Mouse (Mus musculus): Measurements from ENCODE around the gene Zfp617. TPM values are rescaled to one million over a fixed set of nuclear protein-coding genes. Genes with fewer than 3 reads are reported as not detected.

Zfp617 gene
- total and polyA plus RNA-seq, 2 experiments from 2014 or later, result 18.3 to 20.2 TPM

DNA sequence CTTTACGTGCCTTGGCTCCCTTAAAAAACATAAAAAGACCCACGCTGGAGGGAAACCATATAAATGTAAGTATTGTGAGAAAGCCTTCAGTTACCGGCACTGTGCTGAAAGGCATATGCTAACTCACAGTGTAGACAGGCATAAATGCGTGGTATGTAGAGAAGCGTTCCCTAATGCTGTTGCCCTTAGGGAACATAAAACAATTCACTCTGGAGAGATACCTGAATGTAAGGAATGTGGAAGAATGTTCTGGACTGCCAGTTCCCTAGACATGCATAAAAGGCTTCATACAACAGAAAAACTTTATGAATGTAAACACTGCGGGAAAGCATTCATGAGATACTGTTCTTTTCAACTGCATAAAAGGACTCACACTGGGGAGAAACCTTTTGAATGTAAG, 59.7 kb downstream of the Zfp617 start:
- Histone ChIP-seq H3K9me3 (replicated peaks; ENCODE audit: control insufficient read depth, low read length) (no peaks in the 10 kb centered on the region), H3K27me3 (ENCODE audit: control insufficient read depth, insufficient read depth, low read length) (no peaks in the 10 kb centered on the region), H3K9ac (replicated peaks; ENCODE audit: low read depth, low read length) (no peak overlapping the region), H3K4me3 (ENCODE audit: low read depth, low read length) (no peak overlapping the region), H3K27ac (ENCODE audit: low read depth) (no peak overlapping the region), H3K36me3 (replicated peaks; ENCODE audit: control insufficient read depth, insufficient read depth, low read length) (peaks cover 42% of the 10 kb centered on the region), H3K4me1 (ENCODE audit: control insufficient read depth, insufficient read depth) (0 out of 2 replicates have a peak, but pooled peaks cover 5% of the 10 kb centered on the region), H3K4me2 (ENCODE audit: low read depth, low read length) (no peak overlapping the region)
- ATAC-seq (ENCODE audit: insufficient read depth, low read depth) (no peak), DNase-seq (ENCODE audit: low spot score) (no peak)
- WGBS, result 75% methylated on average over 6 of the region's 6 CpGs
- TF ChIP-seq CTCF (IDR thresholded peaks at IDR 0.05; ENCODE audit: low read depth) (no peak), EP300 (IDR thresholded peaks at IDR 0.05; ENCODE audit: low read depth) (no peak)

- H3K4me1 ChIP-seq (ENCODE audit: control insufficient read depth, insufficient read depth), result no peaks in the 10 kb centered on the region
- no peaks in the 10 kb centered on the region for H3K27me3 ChIP-seq (ENCODE audit: control insufficient read depth, insufficient read depth, low read length)
- no peak for DNase-seq (ENCODE audit: low spot score)
- 88% methylated on average over 6 of the region's 6 CpGs for WGBS
- H3K36me3 ChIP-seq (replicated peaks; ENCODE audit: control insufficient read depth, insufficient read depth, low read length), result peaks cover 42% of the 10 kb centered on the region
- no peak for ATAC-seq (ENCODE audit: insufficient read depth, low read depth)
- no peak overlapping the region for H3K27ac ChIP-seq (ENCODE audit: low read depth)
- no peak overlapping the region for H3K4me2 ChIP-seq (ENCODE audit: low read depth, low read length)
- H3K4me3 ChIP-seq (ENCODE audit: low read depth, low read length), result no peak overlapping the region
- TF ChIP-seq EP300 (IDR thresholded peaks at IDR 0.05; ENCODE audit: low read depth), result no peak
- TF ChIP-seq CTCF (IDR thresholded peaks at IDR 0.05; ENCODE audit: low read depth), result no peak
- no peak overlapping the region for H3K9ac ChIP-seq (replicated peaks; ENCODE audit: low read depth, low read length)
- no peaks in the 10 kb centered on the region for H3K9me3 ChIP-seq (replicated peaks; ENCODE audit: control insufficient read depth, low read length)
Observed at GRCm38 (mm10) chr8:71968636-71969035, 60.2 kb downstream of the Zfp617 start.

DNA sequence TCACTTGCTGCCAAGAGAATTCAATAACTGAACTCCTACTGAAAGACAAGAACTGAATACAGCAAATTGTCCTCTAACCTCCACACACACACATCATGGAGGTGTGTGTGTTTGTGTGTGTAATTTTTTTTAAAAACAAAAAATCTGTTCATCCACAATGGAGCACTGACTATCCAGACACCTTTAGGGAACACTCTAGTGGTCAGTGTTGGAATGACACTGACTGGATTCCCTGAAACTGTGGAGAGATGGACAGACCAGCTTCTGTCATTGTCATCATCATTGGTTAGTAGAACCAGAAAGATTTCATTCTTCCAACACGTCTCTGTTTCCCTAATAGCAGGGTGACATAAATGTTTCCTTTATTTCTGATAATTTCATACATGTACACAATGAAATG, 63.5 kb downstream of the Zfp617 start:
- Histone ChIP-seq H3K9ac (replicated peaks; ENCODE audit: low read depth, low read length) (no peak overlapping the region), H3K27me3 (ENCODE audit: control insufficient read depth, insufficient read depth, low read length) (no peaks in the 10 kb centered on the region), H3K27ac (ENCODE audit: low read depth) (no peak overlapping the region), H3K4me1 (ENCODE audit: control insufficient read depth, insufficient read depth) (no peaks in the 10 kb centered on the region), H3K36me3 (replicated peaks; ENCODE audit: control insufficient read depth, insufficient read depth, low read length) (peaks cover 28% of the 10 kb centered on the region), H3K4me2 (ENCODE audit: low read depth, low read length) (no peak overlapping the region), H3K4me3 (ENCODE audit: low read depth, low read length) (no peak overlapping the region), H3K9me3 (replicated peaks; ENCODE audit: control insufficient read depth, low read length) (no peaks in the 10 kb centered on the region)
- 53% methylated on average over 1 of the region's 1 CpGs for WGBS
- TF ChIP-seq EP300 (IDR thresholded peaks at IDR 0.05; ENCODE audit: low read depth), result no peak
- TF ChIP-seq CTCF (IDR thresholded peaks at IDR 0.05; ENCODE audit: low read depth), result peak; percentile 62
- ATAC-seq (ENCODE audit: insufficient read depth, low read depth) (no peak), DNase-seq (ENCODE audit: low spot score) (no peak)

GRCm38 (mm10) chr8:71974211-71974610, 65.8 kb downstream of the Zfp617 start:
- H3K27ac ChIP-seq (ENCODE audit: low read depth), result no peak overlapping the region
- no peaks in the 10 kb centered on the region for H3K4me1 ChIP-seq (ENCODE audit: control insufficient read depth, insufficient read depth)
- DNase-seq (ENCODE audit: low spot score) (no peak), ATAC-seq (ENCODE audit: insufficient read depth, low read depth) (no peak)
- no peak overlapping the region for H3K4me2 ChIP-seq (ENCODE audit: low read depth, low read length)
- no peaks in the 10 kb centered on the region for H3K9me3 ChIP-seq (replicated peaks; ENCODE audit: control insufficient read depth, low read length)
- H3K4me3 ChIP-seq (ENCODE audit: low read depth, low read length), result no peak overlapping the region
- TF ChIP-seq EP300 (IDR thresholded peaks at IDR 0.05; ENCODE audit: low read depth) (no peak), CTCF (IDR thresholded peaks at IDR 0.05; ENCODE audit: low read depth) (no peak)
- no peaks in the 10 kb centered on the region for H3K27me3 ChIP-seq (ENCODE audit: control insufficient read depth, insufficient read depth, low read length)
- no peak overlapping the region for H3K9ac ChIP-seq (replicated peaks; ENCODE audit: low read depth, low read length)
- peaks cover 5% of the 10 kb centered on the region for H3K36me3 ChIP-seq (replicated peaks; ENCODE audit: control insufficient read depth, insufficient read depth, low read length)
- WGBS, result 72% methylated on average over 3 of the region's 3 CpGs

GRCm38 (mm10) chr8:71981032-71981431, 72.6 kb downstream of the Zfp617 start:
- 43% methylated on average over 2 of the region's 2 CpGs for WGBS

GRCm38 (mm10) chr8:71981456-71981855, 73.0 kb downstream of the Zfp617 start:
- Histone ChIP-seq H3K27ac (ENCODE audit: low read depth) (no peak overlapping the region), H3K4me3 (ENCODE audit: low read depth, low read length) (no peak overlapping the region), H3K4me1 (ENCODE audit: control insufficient read depth, insufficient read depth) (no peaks in the 10 kb centered on the region), H3K9me3 (replicated peaks; ENCODE audit: control insufficient read depth, low read length) (no peaks in the 10 kb centered on the region), H3K4me2 (ENCODE audit: low read depth, low read length) (no peak overlapping the region), H3K9ac (replicated peaks; ENCODE audit: low read depth, low read length) (no peak overlapping the region), H3K27me3 (ENCODE audit: control insufficient read depth, insufficient read depth, low read length) (no peaks in the 10 kb centered on the region), H3K36me3 (replicated peaks; ENCODE audit: control insufficient read depth, insufficient read depth, low read length) (no peaks in the 10 kb centered on the region)
- ATAC-seq (ENCODE audit: insufficient read depth, low read depth), result no peak
- 57% methylated on average over 4 of the region's 4 CpGs for WGBS
- DNase-seq (ENCODE audit: low spot score), result no peak
- TF ChIP-seq EP300 (IDR thresholded peaks at IDR 0.05; ENCODE audit: low read depth) (no peak), CTCF (IDR thresholded peaks at IDR 0.05; ENCODE audit: low read depth) (no peak)

More at GRCm38 (mm10) chr8:71981032-71981431, 72.6 kb downstream of the Zfp617 start:
- no peak overlapping the region for H3K4me3 ChIP-seq (ENCODE audit: low read depth, low read length)
- TF ChIP-seq EP300 (IDR thresholded peaks at IDR 0.05; ENCODE audit: low read depth) (no peak), CTCF (IDR thresholded peaks at IDR 0.05; ENCODE audit: low read depth) (no peak)
- no peaks in the 10 kb centered on the region for H3K9me3 ChIP-seq (replicated peaks; ENCODE audit: control insufficient read depth, low read length)
- no peak overlapping the region for H3K9ac ChIP-seq (replicated peaks; ENCODE audit: low read depth, low read length)
- H3K4me1 ChIP-seq (ENCODE audit: control insufficient read depth, insufficient read depth), result no peaks in the 10 kb centered on the region
- no peak overlapping the region for H3K4me2 ChIP-seq (ENCODE audit: low read depth, low read length)
- DNase-seq (ENCODE audit: low spot score) (no peak), ATAC-seq (ENCODE audit: insufficient read depth, low read depth) (no peak)
- H3K27ac ChIP-seq (ENCODE audit: low read depth), result no peak overlapping the region
- no peaks in the 10 kb centered on the region for H3K27me3 ChIP-seq (ENCODE audit: control insufficient read depth, insufficient read depth, low read length)
- no peaks in the 10 kb centered on the region for H3K36me3 ChIP-seq (replicated peaks; ENCODE audit: control insufficient read depth, insufficient read depth, low read length)

Other genes with a start within 250 kb of the Zfp617 start
- 0.57 and 1.2 TPM in 2 replicates for gene Unc13a, start 236.9 kb upstream of the Zfp617 start, total RNA-seq (2014; rRNA removed; ENCODE audit: low replicate concordance)
- gene Unc13a, start 236.9 kb upstream of the Zfp617 start, polyA plus RNA-seq (2015; fragmentation: Nextera tagmentation; extraction: Ambion mirVana), result 0.51 and 0.60 TPM in 2 replicates
- 14.6 and 16.9 TPM in 2 replicates for gene Jak3, start 232.3 kb upstream of the Zfp617 start, total RNA-seq (2014; rRNA removed; ENCODE audit: low replicate concordance)
- gene Jak3, start 232.3 kb upstream of the Zfp617 start, polyA plus RNA-seq (2015; fragmentation: Nextera tagmentation; extraction: Ambion mirVana), result 5.7 and 5.8 TPM in 2 replicates
- gene Insl3, start 219.4 kb upstream of the Zfp617 start, total RNA-seq (2014; rRNA removed; ENCODE audit: low replicate concordance), result not detected in 2 replicates
- 1.5 and 2.4 TPM in 2 replicates for gene Insl3, start 219.4 kb upstream of the Zfp617 start, polyA plus RNA-seq (2015; fragmentation: Nextera tagmentation; extraction: Ambion mirVana)
- 8.7 TPM in 2 replicates for gene B3gnt3, start 206.8 kb upstream of the Zfp617 start, total RNA-seq (2014; rRNA removed; ENCODE audit: low replicate concordance)
- 6.4 TPM in 2 replicates for gene B3gnt3, start 206.8 kb upstream of the Zfp617 start, polyA plus RNA-seq (2015; fragmentation: Nextera tagmentation; extraction: Ambion mirVana)
- gene Fcho1, start 182.9 kb upstream of the Zfp617 start, total RNA-seq (2014; rRNA removed; ENCODE audit: low replicate concordance), result 0.04 and 1.1 TPM in 2 replicates
- gene Fcho1, start 182.9 kb upstream of the Zfp617 start, polyA plus RNA-seq (2015; fragmentation: Nextera tagmentation; extraction: Ambion mirVana), result 0.92 and 1.4 TPM in 2 replicates
- 0.85 and 6.6 TPM in 2 replicates for gene Zfp709, start 26.6 kb upstream of the Zfp617 start, total RNA-seq (2014; rRNA removed; ENCODE audit: low replicate concordance)
- gene Zfp709, start 26.6 kb upstream of the Zfp617 start, polyA plus RNA-seq (2015; fragmentation: Nextera tagmentation; extraction: Ambion mirVana), result 3.6 and 3.9 TPM in 2 replicates
- 0.11 and 0.23 TPM in 2 replicates for gene Zfp882, start within 50 bp of the Zfp617 start, total RNA-seq (2014; rRNA removed; ENCODE audit: low replicate concordance)
- 1.8 TPM in 2 replicates for gene Zfp882, start within 50 bp of the Zfp617 start, polyA plus RNA-seq (2015; fragmentation: Nextera tagmentation; extraction: Ambion mirVana)
- 3.5 and 21.6 TPM in 2 replicates for gene Zfp961, start 42.4 kb downstream of the Zfp617 start, total RNA-seq (2014; rRNA removed; ENCODE audit: low replicate concordance)
- 7.6 and 8.0 TPM in 2 replicates for gene Zfp961, start 42.4 kb downstream of the Zfp617 start, polyA plus RNA-seq (2015; fragmentation: Nextera tagmentation; extraction: Ambion mirVana)
- 1.1 and 2.4 TPM in 2 replicates for gene Cyp4f18, start 101.0 kb downstream of the Zfp617 start, total RNA-seq (2014; rRNA removed; ENCODE audit: low replicate concordance)
- 0.97 and 1.3 TPM in 2 replicates for gene Cyp4f18, start 101.0 kb downstream of the Zfp617 start, polyA plus RNA-seq (2015; fragmentation: Nextera tagmentation; extraction: Ambion mirVana)
- not detected in 2 replicates for gene Olfr372, start 132.6 kb downstream of the Zfp617 start, total RNA-seq (2014; rRNA removed; ENCODE audit: low replicate concordance)
- gene Olfr372, start 132.6 kb downstream of the Zfp617 start, polyA plus RNA-seq (2015; fragmentation: Nextera tagmentation; extraction: Ambion mirVana), result not detected in 2 replicates
- gene Olfr373, start 174.5 kb downstream of the Zfp617 start, total RNA-seq (2014; rRNA removed; ENCODE audit: low replicate concordance), result not detected in 2 replicates
- gene Olfr373, start 174.5 kb downstream of the Zfp617 start, polyA plus RNA-seq (2015; fragmentation: Nextera tagmentation; extraction: Ambion mirVana), result not detected in 2 replicates
- not detected in 2 replicates for gene Olfr374, start 198.4 kb downstream of the Zfp617 start, total RNA-seq (2014; rRNA removed; ENCODE audit: low replicate concordance)
- gene Olfr374, start 198.4 kb downstream of the Zfp617 start, polyA plus RNA-seq (2015; fragmentation: Nextera tagmentation; extraction: Ambion mirVana), result 0.01 TPM in 1 of 2 replicates, not detected in the other
- gene Tpm4, start 226.3 kb downstream of the Zfp617 start, total RNA-seq (2014; rRNA removed; ENCODE audit: low replicate concordance), result 179 and 195 TPM in 2 replicates
- gene Tpm4, start 226.3 kb downstream of the Zfp617 start, polyA plus RNA-seq (2015; fragmentation: Nextera tagmentation; extraction: Ambion mirVana), result 222 and 224 TPM in 2 replicates